ENCODE assay signal across 8 mouse cellular contexts in the genomic region with DNA sequence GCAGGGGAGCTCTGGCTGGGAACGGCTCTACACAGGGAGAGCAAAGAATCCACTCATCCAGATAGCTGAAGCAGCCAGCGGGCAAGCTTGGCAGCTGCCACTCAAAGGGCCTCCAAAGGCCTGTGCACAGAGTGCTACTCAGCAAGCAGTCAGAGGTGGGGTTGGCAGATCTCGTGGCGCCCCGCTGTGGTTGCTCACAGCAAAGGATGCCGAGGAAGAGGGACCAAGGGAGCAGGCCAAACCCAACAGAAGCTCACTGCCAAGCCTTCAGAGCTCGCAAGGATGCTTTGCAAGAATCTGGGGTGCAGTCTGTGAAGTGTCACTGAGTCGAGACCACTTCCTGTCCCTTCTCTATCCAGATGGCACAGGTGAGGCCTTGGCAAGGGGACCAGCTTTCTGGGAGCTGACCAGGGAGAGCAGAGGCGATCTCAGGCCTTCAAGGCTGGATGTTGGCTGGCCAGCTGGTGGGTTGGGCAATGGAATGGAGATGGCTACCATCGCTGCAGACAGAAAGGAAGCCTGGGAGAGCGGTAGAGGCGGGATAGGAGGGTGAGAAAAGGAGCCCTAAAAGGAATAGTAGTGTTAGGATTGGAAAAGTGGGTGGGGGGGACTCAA. TPM values are rescaled to one million over a fixed set of nuclear protein-coding genes. Genes with fewer than 3 reads are reported as not detected.
DNase-seq lines count a peak whose midpoint lies in the region; ATAC-seq lines count a peak whose summit lies in the region.

No protein-coding gene starts in this region.

- H3K4me1 ChIP-seq in embryonic facial prominence, embryonic 15.5 days, result peaks cover 15% of the 10 kb centered on the region; the same call in 1 of the 2 replicates

- ATAC-seq in embryonic facial prominence, embryonic 15.5 days (ENCODE audit: insufficient number of reproducible peaks, low FRiP score, low TSS enrichment, low read depth), result 0 out of 2 replicates have a peak, but pooled peaks have one; percentile 36

- 26% methylated on average over 12 of the region's 12 CpGs for WGBS in embryonic facial prominence, embryonic 15.5 days

- H3K9me3 ChIP-seq in embryonic facial prominence, embryonic 15.5 days (replicated peaks), result no peaks in the 10 kb centered on the region

- H3K9ac ChIP-seq in embryonic facial prominence, embryonic 15.5 days, result no peak overlapping the region

- DNase-seq in layer of hippocampus, adult 11-12 months (ENCODE audit: low spot score), result peak; percentile 80
- DNase-seq in layer of hippocampus, adult 9-10 months (ENCODE audit: low spot score), result no peak
- DNase-seq in brain, adult 2 months (ENCODE audit: low read depth, low spot score), result peak; percentile 93
- DNase-seq in kidney, postnatal 4 days, result peak; percentile 63 to 74
- peak; percentile 48 for DNase-seq in mesoderm, embryonic 11.5 days (ENCODE audit: low read depth, low spot score)
- DNase-seq in telencephalon, adult 2 months (ENCODE audit: low read depth, low spot score), result peak; percentile 55
- DNase-seq in spleen, adult 12 weeks (ENCODE audit: low spot score), result no peak

- H3K4me2 ChIP-seq in embryonic facial prominence, embryonic 15.5 days (replicated peaks), result no peak overlapping the region

- no peaks in the 10 kb centered on the region for H3K36me3 ChIP-seq in embryonic facial prominence, embryonic 15.5 days

- H3K27me3 ChIP-seq in embryonic facial prominence, embryonic 15.5 days, result peaks cover 3% of the 10 kb centered on the region; the same call in 1 of the 2 replicates

- no peak overlapping the region for H3K4me3 ChIP-seq in embryonic facial prominence, embryonic 15.5 days (replicated peaks)

- H3K27ac ChIP-seq in embryonic facial prominence, embryonic 15.5 days (replicated peaks), result no peak overlapping the region

RNA-seq across cellular contexts. Expression of a gene that starts 42.6 kb away (rescaled TPM):
- not detected in 2 replicates for polyA plus RNA-seq in embryonic facial prominence, embryonic 15.5 days (2015; fragmentation: Nextera tagmentation; extraction: Ambion mirVana)

RNA-seq across cellular contexts. Expression of a gene that starts 51.4 kb away (rescaled TPM):
- polyA plus RNA-seq in embryonic facial prominence, embryonic 15.5 days (2015; fragmentation: Nextera tagmentation; extraction: Ambion mirVana), result 6.3 and 6.4 TPM in 2 replicates

Comparison
In these comparisons a context has a peak if more than half of its experiments do, and no peak if none do; other contexts are left out.
1. DNase-seq: peak in layer of hippocampus, adult 11-12 months (single experiment), brain, adult 2 months (single experiment), kidney, postnatal 4 days (2 of 2), mesoderm, embryonic 11.5 days (single experiment) and telencephalon, adult 2 months (single experiment); none in layer of hippocampus, adult 9-10 months (single experiment) and spleen, adult 12 weeks (single experiment).